Mouse (Mus musculus): ENCODE data around the gene Alyref2. TPM values are rescaled to one million over a fixed set of nuclear protein-coding genes. Genes with fewer than 3 reads are reported as not detected.
A peak's percentile ranks its signal among the peaks of the same experiment; 100 is the strongest.

Gene Alyref2
- polyA plus RNA-seq, 1 experiment from 2014 or later: 14.6 TPM

DNA sequence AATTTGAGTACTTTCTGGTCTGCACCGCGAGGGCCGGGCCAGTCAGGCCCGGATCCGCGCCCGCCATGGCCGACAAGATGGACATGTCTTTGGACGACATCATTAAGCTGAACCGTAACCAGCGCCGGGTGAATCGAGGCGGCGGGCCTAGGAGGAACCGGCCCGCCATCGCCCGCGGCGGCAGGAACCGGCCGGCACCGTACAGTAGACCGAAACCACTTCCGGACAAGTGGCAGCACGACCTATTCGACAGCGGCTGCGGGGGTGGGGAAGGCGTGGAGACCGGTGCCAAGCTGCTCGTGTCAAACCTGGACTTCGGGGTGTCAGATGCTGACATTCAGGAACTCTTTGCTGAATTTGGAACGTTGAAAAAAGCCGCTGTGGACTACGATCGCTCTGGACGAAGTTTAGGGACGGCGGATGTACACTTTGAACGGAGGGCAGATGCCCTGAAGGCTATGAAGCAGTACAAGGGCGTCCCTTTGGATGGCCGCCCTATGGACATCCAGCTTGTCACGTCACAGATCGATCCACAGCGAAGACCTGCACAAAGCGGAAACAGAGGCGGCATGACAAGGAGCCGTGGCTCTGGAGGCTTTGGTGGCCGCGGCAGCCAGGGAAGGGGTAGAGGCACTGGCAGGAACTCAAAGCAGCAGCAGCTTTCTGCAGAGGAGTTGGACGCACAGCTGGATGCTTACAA is 464 bp downstream of the Alyref2 start:
- H3K27ac ChIP-seq (ENCODE audit: low read length): peak overlapping the region; percentile 93
- H3K27me3 ChIP-seq (ENCODE audit: control insufficient read depth, insufficient read depth, low read length): no peaks in the 10 kb centered on the region
- peak overlapping the region; percentile 43 for H3K9ac ChIP-seq (replicated peaks; ENCODE audit: low read depth, low read length)
- H3K9me3 ChIP-seq (ENCODE audit: control insufficient read depth, low read depth, low read length): no peaks in the 10 kb centered on the region
- peak overlapping the region; percentile 47 for H3K4me3 ChIP-seq (ENCODE audit: low read depth, low read length)
- H3K4me2 ChIP-seq (replicated peaks; ENCODE audit: low read depth, low read length): peak overlapping the region; percentile 50
- 0 out of 2 replicates have a peak, but pooled peaks cover 3% of the 10 kb centered on the region for H3K4me1 ChIP-seq (ENCODE audit: control insufficient read depth, insufficient read depth, low read length)
- H3K36me3 ChIP-seq (ENCODE audit: control insufficient read depth, insufficient read depth, low read length): no peaks in the 10 kb centered on the region
- ATAC-seq (ENCODE audit: insufficient number of reproducible peaks, insufficient read depth, low FRiP score, low read depth): peak; percentile 66
- under 1% methylated on average over 53 of the region's 53 CpGs for WGBS

DNA sequence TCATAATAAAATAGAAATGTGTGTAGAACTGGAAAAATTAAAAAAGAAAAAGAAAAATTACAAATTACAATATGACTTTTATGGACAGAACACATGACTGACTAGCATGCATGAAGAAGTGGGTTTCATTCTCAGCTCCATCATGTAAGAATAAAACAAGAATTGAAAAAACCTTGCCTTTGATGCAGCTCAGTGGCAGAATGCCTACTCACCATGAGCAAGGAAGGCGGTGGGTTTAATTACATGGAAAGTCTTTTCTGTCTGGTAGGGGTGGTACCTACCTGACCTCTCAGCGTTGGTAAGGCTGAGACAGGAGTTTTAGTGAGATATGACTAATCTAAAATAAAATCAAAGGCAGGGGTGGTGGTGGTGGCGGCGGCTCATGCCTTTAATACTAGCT is 1.3 kb downstream of the Alyref2 start:
- Histone ChIP-seq H3K9me3 (ENCODE audit: control insufficient read depth, low read depth, low read length) (no peaks in the 10 kb centered on the region), H3K4me2 (replicated peaks; ENCODE audit: low read depth, low read length) (peak overlapping the region; percentile 50), H3K4me1 (ENCODE audit: control insufficient read depth, insufficient read depth, low read length) (0 out of 2 replicates have a peak, but pooled peaks cover 3% of the 10 kb centered on the region), H3K27me3 (ENCODE audit: control insufficient read depth, insufficient read depth, low read length) (no peaks in the 10 kb centered on the region), H3K4me3 (ENCODE audit: low read depth, low read length) (peak overlapping the region; percentile 47), H3K9ac (replicated peaks; ENCODE audit: low read depth, low read length) (no peak overlapping the region), H3K36me3 (ENCODE audit: control insufficient read depth, insufficient read depth, low read length) (no peaks in the 10 kb centered on the region), H3K27ac (ENCODE audit: low read length) (no peak overlapping the region)
- no peak for ATAC-seq (ENCODE audit: insufficient number of reproducible peaks, insufficient read depth, low FRiP score, low read depth)
- WGBS: 75% methylated on average over 4 of the region's 4 CpGs

DNA sequence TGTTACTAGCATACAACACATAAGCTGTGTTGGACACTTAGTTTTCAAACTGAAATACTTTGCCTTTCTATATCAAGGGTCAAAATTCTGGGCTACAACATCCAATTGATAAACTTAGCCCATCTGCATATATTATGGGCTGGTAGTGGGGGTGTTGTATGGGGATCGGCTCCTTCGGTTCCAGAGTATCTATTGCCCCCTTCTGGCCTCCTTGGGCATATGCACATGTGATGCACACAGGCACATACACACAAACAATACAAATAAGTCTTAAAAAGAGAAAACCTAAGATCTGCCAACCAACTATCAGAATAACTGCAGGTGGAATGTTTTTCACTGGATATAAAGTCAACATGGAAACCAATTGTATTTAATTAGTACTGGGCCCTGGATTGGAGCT is 10.0 kb downstream of the Alyref2 start:
- H3K9me3 ChIP-seq (ENCODE audit: control insufficient read depth, low read depth, low read length): no peaks in the 10 kb centered on the region
- no peak overlapping the region for H3K27ac ChIP-seq (ENCODE audit: low read length)
- H3K36me3 ChIP-seq (ENCODE audit: control insufficient read depth, insufficient read depth, low read length): no peaks in the 10 kb centered on the region
- no peak for ATAC-seq (ENCODE audit: insufficient number of reproducible peaks, insufficient read depth, low FRiP score, low read depth)
- H3K4me3 ChIP-seq (ENCODE audit: low read depth, low read length): no peak overlapping the region
- H3K27me3 ChIP-seq (ENCODE audit: control insufficient read depth, insufficient read depth, low read length): no peaks in the 10 kb centered on the region
- H3K4me2 ChIP-seq (replicated peaks; ENCODE audit: low read depth, low read length): no peak overlapping the region
- no peak overlapping the region for H3K9ac ChIP-seq (replicated peaks; ENCODE audit: low read depth, low read length)
- 91% methylated on average over 2 of the region's 2 CpGs for WGBS
- H3K4me1 ChIP-seq (ENCODE audit: control insufficient read depth, insufficient read depth, low read length): no peaks in the 10 kb centered on the region

DNA sequence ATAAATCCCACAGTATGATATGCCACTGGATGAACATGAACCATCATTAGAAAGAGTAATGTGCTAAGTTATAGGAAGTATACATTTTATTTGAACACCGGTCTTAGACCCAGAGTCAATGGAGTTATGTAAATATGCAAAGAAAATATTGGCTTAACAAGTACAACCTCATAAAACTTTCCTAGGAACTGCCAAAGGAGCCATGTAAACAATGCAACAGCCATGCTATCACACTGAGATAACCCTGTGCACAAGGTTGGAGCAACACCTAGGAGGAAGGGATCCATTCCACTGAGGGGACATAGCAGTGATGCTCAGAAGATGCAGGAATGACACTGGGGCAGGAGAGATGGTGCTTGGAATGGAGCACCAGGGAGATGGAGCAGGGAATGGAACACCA is 10.5 kb downstream of the Alyref2 start:
- no peak overlapping the region for H3K4me3 ChIP-seq (ENCODE audit: low read depth, low read length)
- H3K36me3 ChIP-seq (ENCODE audit: control insufficient read depth, insufficient read depth, low read length): no peaks in the 10 kb centered on the region
- no peaks in the 10 kb centered on the region for H3K9me3 ChIP-seq (ENCODE audit: control insufficient read depth, low read depth, low read length)
- H3K9ac ChIP-seq (replicated peaks; ENCODE audit: low read depth, low read length): no peak overlapping the region
- WGBS: 67% methylated on average over 1 of the region's 1 CpGs
- H3K27ac ChIP-seq (ENCODE audit: low read length): no peak overlapping the region
- no peaks in the 10 kb centered on the region for H3K4me1 ChIP-seq (ENCODE audit: control insufficient read depth, insufficient read depth, low read length)
- H3K27me3 ChIP-seq (ENCODE audit: control insufficient read depth, insufficient read depth, low read length): no peaks in the 10 kb centered on the region
- H3K4me2 ChIP-seq (replicated peaks; ENCODE audit: low read depth, low read length): no peak overlapping the region
- ATAC-seq (ENCODE audit: insufficient number of reproducible peaks, insufficient read depth, low FRiP score, low read depth): peak; percentile 58; the same call in 1 of the 2 replicates

DNA sequence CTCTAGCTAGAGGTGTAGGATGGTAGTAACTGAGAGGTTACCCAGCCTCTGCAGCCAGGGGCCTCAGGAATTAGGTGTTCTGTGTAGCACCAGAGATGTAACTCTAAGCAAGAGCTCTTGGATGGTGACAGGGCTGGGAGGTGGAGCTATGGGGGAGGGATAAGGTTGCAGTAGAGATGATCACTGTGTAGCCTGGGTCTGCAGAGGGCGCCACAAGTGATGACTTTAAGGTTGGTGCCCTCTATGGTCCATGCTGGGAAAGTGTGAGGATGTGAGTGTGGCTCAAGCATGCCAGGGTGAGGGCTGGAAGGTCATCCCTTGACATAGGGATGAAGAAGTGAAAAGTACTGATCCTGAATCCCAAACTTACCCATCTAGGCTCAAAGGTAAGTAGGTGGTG is 11.8 kb downstream of the Alyref2 start:
- Histone ChIP-seq H3K4me1 (ENCODE audit: control insufficient read depth, insufficient read depth, low read length) (no peaks in the 10 kb centered on the region), H3K4me2 (replicated peaks; ENCODE audit: low read depth, low read length) (no peak overlapping the region), H3K9me3 (ENCODE audit: control insufficient read depth, low read depth, low read length) (no peaks in the 10 kb centered on the region), H3K27ac (ENCODE audit: low read length) (no peak overlapping the region), H3K4me3 (ENCODE audit: low read depth, low read length) (no peak overlapping the region), H3K9ac (replicated peaks; ENCODE audit: low read depth, low read length) (no peak overlapping the region), H3K36me3 (ENCODE audit: control insufficient read depth, insufficient read depth, low read length) (no peaks in the 10 kb centered on the region), H3K27me3 (ENCODE audit: control insufficient read depth, insufficient read depth, low read length) (no peaks in the 10 kb centered on the region)
- ATAC-seq (ENCODE audit: insufficient number of reproducible peaks, insufficient read depth, low FRiP score, low read depth): no peak
- WGBS: 16% methylated on average over 1 of the region's 1 CpGs

DNA sequence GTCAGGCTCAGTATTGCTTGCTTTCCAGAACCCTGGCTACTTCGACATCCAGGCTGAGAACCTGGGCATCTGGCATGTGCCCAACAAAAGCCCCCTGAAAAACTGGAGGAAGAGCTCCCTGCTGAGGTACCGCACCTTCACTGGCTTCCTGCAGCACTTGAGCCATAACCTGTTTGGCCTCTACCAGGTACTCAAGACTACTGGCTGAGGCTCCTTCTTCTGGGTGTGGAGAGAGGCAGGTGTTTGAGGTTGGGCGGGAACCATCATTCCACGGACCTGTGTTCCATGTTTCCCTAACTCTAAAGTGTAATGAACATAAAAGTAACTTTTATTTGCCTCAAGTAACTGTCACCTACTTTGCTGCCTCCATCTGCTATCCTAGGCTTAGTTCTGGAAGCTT is 12.3 kb downstream of the Alyref2 start:
- WGBS: 78% methylated on average over 4 of the region's 4 CpGs

DNA sequence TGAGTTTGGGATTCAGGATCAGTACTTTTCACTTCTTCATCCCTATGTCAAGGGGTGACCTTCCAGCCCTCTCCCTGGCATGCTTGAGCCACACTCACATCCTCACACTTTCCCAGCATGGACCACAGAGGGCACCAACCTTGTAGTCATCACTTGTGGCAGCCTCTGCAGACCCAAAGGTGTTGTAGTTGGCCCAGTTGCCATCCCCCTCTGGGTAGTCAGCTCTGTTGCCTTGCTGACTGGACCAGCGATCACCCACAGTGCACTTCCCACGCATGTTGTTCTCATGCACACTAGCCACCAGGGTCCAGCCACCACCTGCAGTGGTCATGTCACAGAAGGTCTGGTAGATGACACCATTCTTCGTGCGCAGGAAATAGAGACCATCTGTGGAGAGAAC is 28.1 kb downstream of the Alyref2 start:
- no peaks in the 10 kb centered on the region for H3K36me3 ChIP-seq (ENCODE audit: control insufficient read depth, insufficient read depth, low read length)
- no peaks in the 10 kb centered on the region for H3K4me1 ChIP-seq (ENCODE audit: control insufficient read depth, insufficient read depth, low read length)
- H3K4me2 ChIP-seq (replicated peaks; ENCODE audit: low read depth, low read length): no peak overlapping the region
- 85% methylated on average over 4 of the region's 4 CpGs for whole genome bisulfite sequencing
- H3K27me3 ChIP-seq (ENCODE audit: control insufficient read depth, insufficient read depth, low read length): no peaks in the 10 kb centered on the region
- H3K9me3 ChIP-seq (ENCODE audit: control insufficient read depth, low read depth, low read length): no peaks in the 10 kb centered on the region
- no peak overlapping the region for H3K9ac ChIP-seq (replicated peaks; ENCODE audit: low read depth, low read length)
- no peak for ATAC-seq (ENCODE audit: insufficient number of reproducible peaks, insufficient read depth, low FRiP score, low read depth)
- no peak overlapping the region for H3K4me3 ChIP-seq (ENCODE audit: low read depth, low read length)
- no peak overlapping the region for H3K27ac ChIP-seq (ENCODE audit: low read length)

More for the DNA sequence above, 12.3 kb downstream of the Alyref2 start:
- H3K4me3 ChIP-seq (ENCODE audit: low read depth, low read length): no peak overlapping the region
- H3K4me2 ChIP-seq (replicated peaks; ENCODE audit: low read depth, low read length): no peak overlapping the region
- H3K27ac ChIP-seq (ENCODE audit: low read length): no peak overlapping the region
- no peak overlapping the region for H3K9ac ChIP-seq (replicated peaks; ENCODE audit: low read depth, low read length)
- no peaks in the 10 kb centered on the region for H3K36me3 ChIP-seq (ENCODE audit: control insufficient read depth, insufficient read depth, low read length)
- no peaks in the 10 kb centered on the region for H3K4me1 ChIP-seq (ENCODE audit: control insufficient read depth, insufficient read depth, low read length)
- ATAC-seq (ENCODE audit: insufficient number of reproducible peaks, insufficient read depth, low FRiP score, low read depth): no peak
- H3K27me3 ChIP-seq (ENCODE audit: control insufficient read depth, insufficient read depth, low read length): no peaks in the 10 kb centered on the region
- no peaks in the 10 kb centered on the region for H3K9me3 ChIP-seq (ENCODE audit: control insufficient read depth, low read depth, low read length)

DNA sequence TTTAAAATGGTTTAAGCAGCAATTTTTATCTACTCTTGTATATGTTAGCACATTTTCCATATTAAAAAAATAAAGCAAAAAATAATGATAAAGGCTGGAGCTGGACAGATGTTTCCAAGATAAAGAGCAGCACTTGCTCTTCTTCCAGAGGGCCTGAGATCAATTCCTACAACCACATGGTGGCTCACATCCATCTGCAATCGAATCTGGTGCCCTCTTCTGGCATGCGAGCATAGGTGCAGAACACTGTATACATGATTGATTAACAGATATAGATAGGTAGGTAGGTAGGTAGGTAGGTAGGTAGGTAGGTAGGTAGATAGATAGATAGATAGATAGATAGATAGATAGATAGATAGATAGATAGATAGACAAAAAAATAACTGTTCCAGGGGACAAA is 29.6 kb downstream of the Alyref2 start:
- no peaks in the 10 kb centered on the region for H3K4me1 ChIP-seq (ENCODE audit: control insufficient read depth, insufficient read depth, low read length)
- no peaks in the 10 kb centered on the region for H3K27me3 ChIP-seq (ENCODE audit: control insufficient read depth, insufficient read depth, low read length)
- 61% methylated on average over 2 of the region's 2 CpGs for WGBS

DNA sequence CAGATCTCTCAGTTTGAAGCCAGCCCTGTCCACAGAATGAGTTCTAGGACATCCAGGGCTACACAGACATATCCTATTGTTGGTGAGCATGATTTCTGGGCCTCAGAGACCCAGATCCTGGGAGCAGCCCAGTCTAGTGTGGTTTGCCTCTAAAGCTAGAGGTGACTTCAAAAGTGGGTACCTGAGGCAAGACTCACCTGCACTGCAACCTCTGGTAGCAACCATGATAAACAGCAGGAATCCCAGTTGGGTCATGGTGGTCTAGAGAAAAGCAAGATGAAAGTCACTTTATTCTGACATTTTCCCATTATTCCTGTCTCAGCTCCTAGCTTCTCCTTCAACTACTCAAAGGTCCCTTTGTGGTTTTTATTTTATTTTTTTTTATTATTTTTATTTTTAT is 31.3 kb downstream of the Alyref2 start:
- Histone ChIP-seq H3K4me2 (replicated peaks; ENCODE audit: low read depth, low read length) (no peak overlapping the region), H3K9me3 (ENCODE audit: control insufficient read depth, low read depth, low read length) (no peaks in the 10 kb centered on the region; the same call in 1 of the 2 replicates), H3K27me3 (ENCODE audit: control insufficient read depth, insufficient read depth, low read length) (no peaks in the 10 kb centered on the region), H3K9ac (replicated peaks; ENCODE audit: low read depth, low read length) (no peak overlapping the region), H3K36me3 (ENCODE audit: control insufficient read depth, insufficient read depth, low read length) (no peaks in the 10 kb centered on the region), H3K27ac (ENCODE audit: low read length) (no peak overlapping the region), H3K4me1 (ENCODE audit: control insufficient read depth, insufficient read depth, low read length) (no peaks in the 10 kb centered on the region), H3K4me3 (ENCODE audit: low read depth, low read length) (no peak overlapping the region)
- no peak for ATAC-seq (ENCODE audit: insufficient number of reproducible peaks, insufficient read depth, low FRiP score, low read depth)

More for the DNA sequence above, 29.6 kb downstream of the Alyref2 start:
- Histone ChIP-seq H3K27ac (ENCODE audit: low read length) (no peak overlapping the region), H3K9me3 (ENCODE audit: control insufficient read depth, low read depth, low read length) (no peaks in the 10 kb centered on the region), H3K36me3 (ENCODE audit: control insufficient read depth, insufficient read depth, low read length) (no peaks in the 10 kb centered on the region), H3K4me2 (replicated peaks; ENCODE audit: low read depth, low read length) (no peak overlapping the region), H3K4me3 (ENCODE audit: low read depth, low read length) (no peak overlapping the region), H3K9ac (replicated peaks; ENCODE audit: low read depth, low read length) (no peak overlapping the region)
- ATAC-seq (ENCODE audit: insufficient number of reproducible peaks, insufficient read depth, low FRiP score, low read depth): no peak

All from stomach, embryonic 14.5 days (tissue).